Mouse (Mus musculus): ENCODE measurements at regions not wholly inside any gene's neighbourhood (a gene's known extent, or its start where the extent isn't known, plus 50 kb on each side); places are given as distances from the start of the nearest gene placed in this dataset.

- no peak for DNase-seq (ENCODE audit: low spot score in 2 of 2)
- intact Hi-C loops (cut with DNase I) = no loop called here
These were observed 101.3 kb upstream of the Sox5 start for GRCm38 (mm10) chr6:144883117-144883516.

GRCm38 (mm10) chr6:144880098-144880497 is 98.3 kb upstream of the Sox5 start:
- intact Hi-C loops (cut with DNase I) = no loop called here
- no peak for DNase-seq (ENCODE audit: low spot score in 2 of 2)

- intact Hi-C loops (cut with DNase I) = no loop called here
- no peak for DNase-seq (ENCODE audit: low spot score in 2 of 2)
These were observed 95.0 kb upstream of the Sox5 start for GRCm38 (mm10) chr6:144876758-144877157.

GRCm38 (mm10) chr6:144875862-144876261 is 94.1 kb upstream of the Sox5 start:
- intact Hi-C loops (cut with DNase I) = no loop called here
- no peak for DNase-seq (ENCODE audit: low spot score in 2 of 2)

GRCm38 (mm10) chr6:144874251-144874650 is 92.5 kb upstream of the Sox5 start:
- DNase-seq (ENCODE audit: low spot score in 2 of 2) = no peak
- intact Hi-C loops (cut with DNase I) = no loop called here

GRCm38 (mm10) chr6:144870949-144871348 is 89.2 kb upstream of the Sox5 start:
- intact Hi-C loops (cut with DNase I) = no loop called here
- no peak for DNase-seq (ENCODE audit: low spot score in 2 of 2)

- DNase-seq (ENCODE audit: low spot score in 2 of 2) = no peak
- intact Hi-C loops (cut with DNase I) = loop anchor here (10.0 kb wide), 1 partner anchor 1503 kb away; no protein-coding TSS in a partner anchor
These were observed 85.6 kb upstream of the Sox5 start for GRCm38 (mm10) chr6:144867333-144867732.

GRCm38 (mm10) chr6:144864026-144864425 is 82.2 kb upstream of the Sox5 start:
- intact Hi-C loops (cut with DNase I) = loop anchor here (10.0 kb wide), 1 partner anchor 1499 kb away; no protein-coding TSS in a partner anchor
- DNase-seq (ENCODE audit: low spot score in 2 of 2) = no peak

- intact Hi-C loops (cut with DNase I) = loop anchor here (10.0 kb wide), 1 partner anchor 1499 kb away; no protein-coding TSS in a partner anchor
These were observed 81.7 kb upstream of the Sox5 start for GRCm38 (mm10) chr6:144863430-144863994.

GRCm38 (mm10) chr6:144841510-144841909 is 59.7 kb upstream of the Sox5 start:
- intact Hi-C loops (cut with DNase I) = no loop called here
- no peak for DNase-seq (ENCODE audit: low spot score in 2 of 2)

More at GRCm38 (mm10) chr6:144863430-144863994, 81.7 kb upstream of the Sox5 start:
- no peak for DNase-seq (ENCODE audit: low spot score in 2 of 2)

GRCm38 (mm10) chr6:144839383-144839782 is 57.6 kb upstream of the Sox5 start:
- no peak for DNase-seq (ENCODE audit: low spot score in 2 of 2)
- intact Hi-C loops (cut with DNase I) = no loop called here

GRCm38 (mm10) chr6:144834323-144835183 is 52.8 kb upstream of the Sox5 start:
- intact Hi-C loops (cut with DNase I) = no loop called here
- DNase-seq (ENCODE audit: low spot score in 2 of 2) = no peak

Measured in left cerebral cortex, postnatal 36 days (tissue).